Mouse (Mus musculus) megakaryocyte-erythroid progenitor cell, adult 5-6 weeks (primary cell): ENCODE measurements around the gene Sult2a8. TPM values are rescaled to one million over a fixed set of nuclear protein-coding genes. Genes with fewer than 3 reads are reported as not detected.
"Not testable (repeated sequence)": the region's sequence is repeated elsewhere in the genome, so short reads cannot be mapped to it uniquely, and the experiment has no call there.

ENCODE experiments used
- ATAC-seq: replicated peaks from 2 replicates; pipeline ENCODE4 v1.8.0; 2016; ENCODE audit warnings: mild to moderate bottlenecking, inconsistent platforms; ENCODE audit not compliant: severe bottlenecking, poor library complexity, low FRiP score, low TSS enrichment
- total RNA-seq, 2 experiments: library from RNA; stranded (forward) in 1 of 2; stranded (reverse) in 1 of 2; fragments of 200-1000, 215-1000 nt in 1 of 2; fragments of >200 nt in 1 of 2; fragmentation: Nextera tagmentation in 1 of 2; gene quantifications; 2 replicates each; pipeline ENCODE4 v1.2.3; 2014 to 2017

Sult2a8 gene
- total RNA-seq (2014; fragmentation: Nextera tagmentation) (not detected in 2 replicates), total RNA-seq (2017) (not detected in 2 replicates)

GRCm38 (mm10) chr7:14446534-14446933, at the start of gene Sult2a8:
Sult2a8 (minus strand) TSS chr7:14446769.
- ATAC-seq: no peak

- no peak for ATAC-seq
Measured at GRCm38 (mm10) chr7:14494130-14494529, 47.6 kb upstream of the Sult2a8 start, which contains the start of gene Sult2a7. Sult2a7 (minus strand) TSS chr7:14494230.

GRCm38 (mm10) chr7:14492886-14493285, 46.3 kb upstream of the Sult2a8 start:
- ATAC-seq: no peak

- no peak for ATAC-seq
Measured at GRCm38 (mm10) chr7:14439581-14439980, 7.0 kb downstream of the Sult2a8 start.

GRCm38 (mm10) chr7:14438484-14438883, 8.1 kb downstream of the Sult2a8 start:
- ATAC-seq: no peak

GRCm38 (mm10) chr7:14438029-14438428, 8.5 kb downstream of the Sult2a8 start:
- ATAC-seq: no peak

- ATAC-seq: not testable (repeated sequence)
Measured at GRCm38 (mm10) chr7:14399363-14399762, 47.2 kb downstream of the Sult2a8 start.

- ATAC-seq: no peak
Measured at GRCm38 (mm10) chr7:14396462-14396861, 50.1 kb downstream of the Sult2a8 start.

Other genes with a start within 250 kb of the Sult2a8 start
- not detected in 2 replicates for gene Sult2a6, start 191.9 kb downstream of the Sult2a8 start, total RNA-seq (2014; fragmentation: Nextera tagmentation)
- gene Sult2a6, start 191.9 kb downstream of the Sult2a8 start, total RNA-seq (2017): not detected in 2 replicates
- not detected in 2 replicates for gene Obox8, start 113.2 kb downstream of the Sult2a8 start, total RNA-seq (2014; fragmentation: Nextera tagmentation)
- not detected in 2 replicates for gene Obox8, start 113.2 kb downstream of the Sult2a8 start, total RNA-seq (2017)
- gene Sult2a7, start 47.5 kb upstream of the Sult2a8 start, total RNA-seq (2014; fragmentation: Nextera tagmentation): not detected in 2 replicates
- not detected in 2 replicates for gene Sult2a7, start 47.5 kb upstream of the Sult2a8 start, total RNA-seq (2017)
- gene Vmn1r90, start 116.7 kb upstream of the Sult2a8 start, total RNA-seq (2014; fragmentation: Nextera tagmentation): not detected in 2 replicates
- gene Vmn1r90, start 116.7 kb upstream of the Sult2a8 start, total RNA-seq (2017): not detected in 2 replicates
- not detected in 2 replicates for gene Obox7, start 212.7 kb upstream of the Sult2a8 start, total RNA-seq (2014; fragmentation: Nextera tagmentation)
- gene Obox7, start 212.7 kb upstream of the Sult2a8 start, total RNA-seq (2017): not detected in 2 replicates